Mouse (Mus musculus): Measurements from ENCODE around the gene Clcnka.

DNA sequence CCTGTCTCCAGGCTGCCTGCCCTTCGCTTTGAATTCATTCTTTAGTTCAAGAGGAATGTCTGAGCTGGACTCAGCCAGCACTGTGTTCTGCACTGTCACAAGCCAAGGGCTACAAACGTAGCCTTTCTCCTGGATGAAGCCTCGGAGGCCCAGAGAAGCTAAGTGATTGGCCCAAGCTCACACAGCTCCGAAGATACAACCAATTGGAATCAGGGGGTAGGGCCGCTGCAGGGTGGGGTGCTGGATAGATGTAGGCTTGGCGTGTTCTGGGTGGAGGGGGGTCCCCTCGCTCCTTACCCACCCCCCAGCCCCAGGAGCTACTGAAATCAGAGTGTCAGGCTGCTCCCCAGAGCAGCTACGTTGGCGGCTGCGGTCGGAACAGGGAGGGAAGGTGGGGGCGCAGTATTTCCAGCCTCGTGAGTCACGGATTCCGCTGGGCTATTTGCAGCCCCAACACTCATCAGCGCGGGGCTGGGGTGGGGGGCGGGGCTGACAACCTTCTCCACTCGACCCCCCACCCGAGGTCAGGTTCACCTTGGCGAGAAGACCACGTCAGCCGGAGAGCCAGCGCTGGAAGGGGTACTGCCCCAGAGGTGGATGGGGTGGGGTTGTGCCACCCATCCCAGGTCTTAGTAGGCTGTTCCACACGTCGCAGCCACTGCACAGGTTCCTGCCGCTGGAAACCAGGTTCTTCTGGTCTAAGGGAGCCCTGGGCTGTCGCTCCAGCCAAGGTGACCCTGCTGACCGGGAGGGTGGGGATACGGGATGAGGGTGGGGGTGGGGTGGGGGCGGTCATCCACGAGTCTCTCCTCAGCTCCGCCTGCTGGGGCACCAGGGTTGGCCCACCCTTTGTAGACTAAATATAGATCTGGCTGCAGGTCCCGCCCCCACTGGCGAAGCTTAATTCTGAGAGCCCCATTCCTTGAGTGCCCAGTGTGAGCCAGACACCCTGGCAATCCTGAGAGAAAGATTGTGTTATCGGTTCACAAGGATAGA is 27.3 kb upstream of the Clcnka start:
- no peak for TF ChIP-seq POLR2A (IDR thresholded peaks at IDR 0.05; ENCODE audit: borderline replicate concordance, extremely low read depth, low read depth, low read length)
- no peak for TF ChIP-seq CTCF (IDR thresholded peaks at IDR 0.05; ENCODE audit: insufficient read depth, low read length)
